Mouse (Mus musculus) liver, embryonic 14 days (tissue): Measurements from ENCODE around the gene Trim23. TPM values are rescaled to one million over a fixed set of nuclear protein-coding genes. Genes with fewer than 3 reads are reported as not detected.

Source experiments
- polyA plus RNA-seq: library from polyadenylated mRNA; depleted of rRNA; stranded (reverse); fragments of >200 nt; gene quantifications from 2 replicates; pipeline ENCODE4 v1.2.3, GENCODE M21; 2012; rRNA removed

Gene Trim23
- 5.7 and 6.5 TPM in 2 replicates for polyA plus RNA-seq

DNA sequence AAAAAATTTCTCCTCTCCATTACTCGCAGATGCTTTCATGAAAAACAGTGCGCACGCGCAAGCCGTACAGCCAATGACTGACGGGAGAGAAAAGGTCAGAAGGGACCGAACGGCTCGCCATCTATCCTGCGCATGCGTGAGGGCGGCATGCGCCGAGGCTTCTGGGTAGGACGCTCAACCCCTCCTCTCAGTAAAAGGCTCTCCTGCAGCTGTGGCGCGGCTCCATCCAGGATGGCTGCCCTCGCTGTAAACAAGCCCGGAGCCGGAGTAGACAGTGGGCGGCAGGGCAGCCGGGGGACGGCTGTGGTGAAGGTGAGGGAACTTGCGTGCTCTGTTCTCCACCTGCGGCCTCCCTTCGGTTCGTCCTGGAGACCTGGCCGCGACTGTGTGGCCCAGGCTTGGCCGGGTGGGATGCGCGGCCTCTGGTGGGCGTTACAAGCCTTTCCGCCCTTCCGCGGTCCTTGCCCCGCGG, at the start of gene Trim23:
Trim23 (plus strand) TSS at position 148 of the 472 bp plus-strand sequence.

DNA sequence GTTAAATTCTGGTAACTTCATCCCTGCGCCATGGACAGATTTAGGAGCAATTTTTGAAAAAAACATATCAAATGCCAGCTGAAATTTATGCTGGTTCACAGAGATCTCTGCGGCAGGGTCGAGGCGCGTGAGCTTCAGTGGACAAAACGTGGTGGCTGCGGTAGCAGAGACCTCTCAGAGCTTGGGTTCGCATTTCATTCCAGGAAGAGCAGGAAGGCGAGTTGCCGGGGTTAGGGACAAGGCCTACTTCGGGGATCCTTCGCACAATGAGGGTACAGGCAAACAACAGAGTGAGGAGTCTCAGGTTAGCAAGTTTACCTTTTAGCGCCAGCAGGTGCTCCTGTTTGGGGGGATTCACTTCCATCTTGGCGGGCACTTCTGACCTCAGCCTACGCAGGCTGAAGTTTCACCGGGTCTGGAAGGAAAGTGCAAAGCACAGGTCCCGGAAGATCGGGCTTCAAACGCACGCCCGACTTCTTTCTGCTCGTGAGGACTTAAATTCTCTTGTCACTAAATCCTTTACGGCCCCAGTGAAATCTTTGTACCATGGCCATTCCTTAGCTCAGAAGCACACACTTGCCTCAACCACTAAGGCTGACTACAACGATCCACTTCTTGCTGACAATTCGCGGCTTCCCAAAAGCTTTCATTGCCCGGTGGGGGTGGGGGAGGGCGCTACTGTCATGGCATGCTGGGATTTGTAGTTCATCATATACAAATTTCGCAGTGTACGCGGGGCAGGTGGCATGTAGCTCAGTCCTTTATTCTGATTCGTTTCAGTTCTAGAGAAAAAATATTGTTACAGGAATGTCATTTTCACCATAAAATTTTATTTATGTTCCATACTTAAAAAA, 574 bp upstream of the Trim23 start, which contains the start of gene Trappc13:
Trappc13 (minus strand) TSS at position 674 of the 854 bp plus-strand sequence.

GRCm38 (mm10) chr13:104228384-104229066, 49.9 kb downstream of the Trim23 start, which contains the start of the genes Cenpk and Ppwd1:
Gene Cenpk (plus strand): TSS chr13:104228611.
Gene Ppwd1 (minus strand): TSS chr13:104228843.

Other genes starting within 250 kb of the Trim23 start
- gene Nln, start 69.2 kb upstream of the Trim23 start, polyA plus RNA-seq = 5.5 and 7.2 TPM in 2 replicates
- gene Sgtb, start 69.1 kb upstream of the Trim23 start, polyA plus RNA-seq = 0.30 and 0.37 TPM in 2 replicates
- gene Trappc13, start 328 bp upstream of the Trim23 start, polyA plus RNA-seq = 8.6 and 10.6 TPM in 2 replicates
- gene Cenpk, start 49.8 kb downstream of the Trim23 start, polyA plus RNA-seq = 47.8 and 53.5 TPM in 2 replicates
- 8.0 and 9.3 TPM in 2 replicates for gene Ppwd1, start 50.0 kb downstream of the Trim23 start, polyA plus RNA-seq
- 0.44 and 0.49 TPM in 2 replicates for gene Adamts6, start 109.0 kb downstream of the Trim23 start, polyA plus RNA-seq